ENCODE assay signal across 9 mouse cellular contexts in genomic region chr8:11574911-11575603, GRCm38 (mm10). TPM values are rescaled to one million over a fixed set of nuclear protein-coding genes. Genes with fewer than 3 reads are reported as not detected.
DNase-seq lines count a peak whose midpoint lies in the region; TF ChIP-seq lines count a peak whose summit lies in the region.
"Had no signal": no experiment of that assay in that cellular context is flagged by ENCODE, and none has a peak within 500 bp of the region (broad histone marks: within the 10 kb centered on the region; RNA-seq: fewer than 3 reads in every experiment).

No protein-coding gene starts in this region.

- WGBS in embryonic facial prominence, embryonic 10.5 days = 63% methylated on average over 9 of the region's 9 CpGs
- WGBS in limb, embryonic 10.5 days = 77% methylated on average over 9 of the region's 9 CpGs
- WGBS in thymus, adult 2 months = 32% methylated on average over 9 of the region's 9 CpGs

- H3K27ac ChIP-seq in embryonic facial prominence, embryonic 10.5 days (replicated peaks) = peak overlapping the region; percentile 30
- H3K27ac ChIP-seq in limb, embryonic 10.5 days = peak overlapping the region; percentile 79
- H3K27ac ChIP-seq in thymus, adult 2 months (ENCODE audit: control insufficient read depth, insufficient read depth, low read length) = peak overlapping the region; percentile 56
- H3K27ac ChIP-seq: neural tube, embryonic 13.5 days had no signal

- TF ChIP-seq POLR2A in thymus, adult 2 months (IDR thresholded peaks at IDR 0.05; ENCODE audit: control insufficient read depth, extremely low read depth, insufficient read depth, low read length, poor library complexity) = no peak

- peaks cover 26% of the 10 kb centered on the region for H3K4me1 ChIP-seq in embryonic facial prominence, embryonic 10.5 days
- H3K4me1 ChIP-seq in limb, embryonic 10.5 days = peaks cover 44% of the 10 kb centered on the region
- peaks cover 21% of the 10 kb centered on the region for H3K4me1 ChIP-seq in thymus, adult 2 months (replicated peaks; ENCODE audit: control insufficient read depth, insufficient read depth, low read length)

- H3K27me3 ChIP-seq in embryonic facial prominence, embryonic 10.5 days (replicated peaks; ENCODE audit: low read depth, poor library complexity, severe bottlenecking) = no peaks in the 10 kb centered on the region
- no peaks in the 10 kb centered on the region for H3K27me3 ChIP-seq in limb, embryonic 10.5 days (ENCODE audit: low read depth, poor library complexity, severe bottlenecking)
- no peaks in the 10 kb centered on the region for H3K27me3 ChIP-seq in thymus, adult 2 months (ENCODE audit: control insufficient read depth, insufficient read depth, low read length)
- H3K27me3 ChIP-seq: neural tube, embryonic 13.5 days had no signal

- H3K4me3 ChIP-seq in embryonic facial prominence, embryonic 10.5 days = no peak overlapping the region
- no peak overlapping the region for H3K4me3 ChIP-seq in limb, embryonic 10.5 days
- H3K4me3 ChIP-seq in thymus, adult 2 months (ENCODE audit: control insufficient read depth, insufficient read depth, low read length) = no peak overlapping the region
- H3K4me3 ChIP-seq: neural tube, embryonic 13.5 days had no signal

- H3K36me3 ChIP-seq in embryonic facial prominence, embryonic 10.5 days (replicated peaks) = no peaks in the 10 kb centered on the region
- H3K36me3 ChIP-seq in limb, embryonic 10.5 days = peaks cover 15% of the 10 kb centered on the region; the same call in 1 of the 2 replicates
- H3K36me3 ChIP-seq in thymus, adult 2 months (ENCODE audit: control insufficient read depth, insufficient read depth, low read length) = no peaks in the 10 kb centered on the region
- H3K36me3 ChIP-seq: neural tube, embryonic 13.5 days had no signal

- no peak for TF ChIP-seq CTCF in thymus, adult 2 months (IDR thresholded peaks at IDR 0.05; ENCODE audit: borderline replicate concordance, control insufficient read depth, extremely low read depth, insufficient read depth, low read length, poor library complexity)

- no peaks in the 10 kb centered on the region for H3K9me3 ChIP-seq in embryonic facial prominence, embryonic 10.5 days
- H3K9me3 ChIP-seq in limb, embryonic 10.5 days (replicated peaks) = no peaks in the 10 kb centered on the region
- H3K9me3 ChIP-seq: neural tube, embryonic 13.5 days had no signal

- DNase-seq in kidney, postnatal 10 days = peak; percentile 34
- DNase-seq in kidney, adult 8-10 months = no peak
- DNase-seq in embryonic facial prominence, embryonic 10.5 days (ENCODE audit: low spot score) = no peak
- DNase-seq in limb, embryonic 10.5 days (ENCODE audit: low spot score) = no peak
- peak; percentile 38 for DNase-seq in thymus, adult 2 months
- no peak for DNase-seq in layer of hippocampus, postnatal 36 days
- no peak for DNase-seq in cerebellum, adult 11-12 months
- DNase-seq: right cerebral cortex, postnatal 25 days had no signal

RNA-seq across cellular contexts. Expression of gene Ing1, which starts 19.7 kb away (rescaled TPM):
- 31.1 and 32.6 TPM in 2 replicates for polyA plus RNA-seq in embryonic facial prominence, embryonic 10.5 days (2016; fragmentation: Nextera tagmentation; extraction: Ambion mirVana)
- 39.7 and 40.8 TPM in 2 replicates for polyA plus RNA-seq in limb, embryonic 10.5 days (2016; fragmentation: Nextera tagmentation; extraction: Ambion mirVana)
- 46.3 and 47.2 TPM in 2 replicates for polyA plus RNA-seq in thymus, adult 2 months (2012; rRNA removed)
- total RNA-seq in layer of hippocampus, postnatal 36 days (2021) = 10 to 100 TPM; 35.3 to 42.6 TPM

RNA-seq across cellular contexts. Expression of gene Cars2, which starts 24.5 kb away (rescaled TPM):
- 17.9 and 18.6 TPM in 2 replicates for polyA plus RNA-seq in embryonic facial prominence, embryonic 10.5 days (2016; fragmentation: Nextera tagmentation; extraction: Ambion mirVana)
- 18.4 and 20.1 TPM in 2 replicates for polyA plus RNA-seq in limb, embryonic 10.5 days (2016; fragmentation: Nextera tagmentation; extraction: Ambion mirVana)
- polyA plus RNA-seq in thymus, adult 2 months (2012; rRNA removed) = 84.8 and 90.5 TPM in 2 replicates
- 10 to 100 TPM; 22.3 to 24.8 TPM for total RNA-seq in layer of hippocampus, postnatal 36 days (2021)

Comparison
In these comparisons a context has a peak if more than half of its experiments do, and no peak if none do; other contexts are left out.
1. DNase-seq: peak in kidney, postnatal 10 days (single experiment) and thymus, adult 2 months (single experiment); none in kidney, adult 8-10 months (0 of 2), embryonic facial prominence, embryonic 10.5 days (single experiment), limb, embryonic 10.5 days (single experiment), layer of hippocampus, postnatal 36 days (0 of 2) and cerebellum, adult 11-12 months (single experiment).
2. Peak in every context shown above with its lines, with median percentiles within 50 percentile points of each other: H3K27ac ChIP-seq.